Mouse (Mus musculus): ENCODE results near the gene Zbtb7a. TPM values are rescaled to one million over a fixed set of nuclear protein-coding genes. Genes with fewer than 3 reads are reported as not detected.

Zbtb7a gene
- polyA plus RNA-seq, 1 experiment from 2014 or later, result 15.3 TPM

GRCm38 (mm10) chr10:81184765-81185164 lies 49.7 kb downstream of the Zbtb7a start:
- H3K36me3 ChIP-seq, result peaks cover 55% of the 10 kb centered on the region
- 72% methylated on average over 4 of the region's 4 CpGs for WGBS
- H3K4me1 ChIP-seq (replicated peaks), result peaks cover 32% of the 10 kb centered on the region
- H3K9me3 ChIP-seq, result no peaks in the 10 kb centered on the region
- no peak overlapping the region for H3K4me3 ChIP-seq
- H3K27ac ChIP-seq (replicated peaks), result no peak overlapping the region
- H3K9ac ChIP-seq, result no peak overlapping the region
- H3K4me2 ChIP-seq, result no peak overlapping the region
- no peaks in the 10 kb centered on the region for H3K27me3 ChIP-seq
- ATAC-seq (ENCODE audit: low FRiP score, low read depth), result no peak

DNA sequence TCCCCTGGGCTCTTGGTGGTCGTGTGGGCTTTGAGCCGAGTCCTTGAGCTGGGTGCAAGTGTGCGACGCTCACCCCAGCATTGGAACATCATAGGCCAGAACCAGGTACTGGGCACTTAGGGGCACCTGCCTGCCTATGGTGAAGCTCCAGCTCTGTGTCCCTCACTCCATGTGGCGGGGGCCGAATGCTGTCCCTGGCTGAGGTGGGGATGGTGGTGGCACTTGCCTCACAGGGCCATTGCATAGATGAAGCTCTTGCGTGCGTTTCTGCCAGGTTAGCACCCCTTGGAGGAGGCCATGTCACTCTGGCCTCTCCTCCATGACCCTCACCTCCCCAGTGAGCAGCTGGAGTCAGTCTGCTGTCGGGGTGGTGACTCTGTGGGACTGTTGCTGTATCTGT lies 52.1 kb downstream of the Zbtb7a start:
- peaks cover 33% of the 10 kb centered on the region for H3K4me1 ChIP-seq (replicated peaks)
- H3K36me3 ChIP-seq, result peaks cover 38% of the 10 kb centered on the region
- WGBS, result 96% methylated on average over 9 of the region's 9 CpGs
- H3K9me3 ChIP-seq, result no peaks in the 10 kb centered on the region
- H3K27ac ChIP-seq (replicated peaks), result no peak overlapping the region
- H3K4me3 ChIP-seq, result no peak overlapping the region
- H3K27me3 ChIP-seq, result no peaks in the 10 kb centered on the region
- ATAC-seq (ENCODE audit: low FRiP score, low read depth), result no peak
- H3K4me2 ChIP-seq, result no peak overlapping the region
- no peak overlapping the region for H3K9ac ChIP-seq

DNA sequence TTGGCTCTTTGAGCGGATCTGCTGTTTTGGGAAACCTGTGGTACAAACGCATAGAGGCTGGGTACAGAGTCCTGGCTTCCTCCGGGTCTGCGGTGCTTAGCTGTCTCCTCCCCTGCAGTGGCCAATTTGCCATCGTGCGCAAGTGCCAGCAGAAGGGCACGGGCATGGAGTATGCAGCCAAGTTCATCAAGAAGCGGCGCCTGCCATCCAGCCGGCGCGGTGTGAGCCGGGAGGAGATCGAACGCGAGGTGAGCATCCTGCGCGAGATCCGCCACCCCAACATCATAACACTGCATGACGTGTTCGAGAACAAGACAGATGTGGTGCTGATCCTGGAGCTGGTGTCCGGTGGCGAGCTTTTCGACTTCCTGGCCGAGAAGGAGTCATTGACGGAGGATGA lies 54.8 kb downstream of the Zbtb7a start:
- H3K4me3 ChIP-seq, result no peak overlapping the region
- no peaks in the 10 kb centered on the region for H3K9me3 ChIP-seq
- H3K27me3 ChIP-seq, result 0 out of 2 replicates have a peak, but pooled peaks cover 3% of the 10 kb centered on the region
- H3K27ac ChIP-seq (replicated peaks), result no peak overlapping the region
- H3K36me3 ChIP-seq, result peaks cover 27% of the 10 kb centered on the region
- ATAC-seq (ENCODE audit: low FRiP score, low read depth), result no peak
- no peak overlapping the region for H3K4me2 ChIP-seq
- WGBS, result 81% methylated on average over 26 of the region's 26 CpGs
- no peak overlapping the region for H3K9ac ChIP-seq
- peaks cover 35% of the 10 kb centered on the region for H3K4me1 ChIP-seq (replicated peaks)

DNA sequence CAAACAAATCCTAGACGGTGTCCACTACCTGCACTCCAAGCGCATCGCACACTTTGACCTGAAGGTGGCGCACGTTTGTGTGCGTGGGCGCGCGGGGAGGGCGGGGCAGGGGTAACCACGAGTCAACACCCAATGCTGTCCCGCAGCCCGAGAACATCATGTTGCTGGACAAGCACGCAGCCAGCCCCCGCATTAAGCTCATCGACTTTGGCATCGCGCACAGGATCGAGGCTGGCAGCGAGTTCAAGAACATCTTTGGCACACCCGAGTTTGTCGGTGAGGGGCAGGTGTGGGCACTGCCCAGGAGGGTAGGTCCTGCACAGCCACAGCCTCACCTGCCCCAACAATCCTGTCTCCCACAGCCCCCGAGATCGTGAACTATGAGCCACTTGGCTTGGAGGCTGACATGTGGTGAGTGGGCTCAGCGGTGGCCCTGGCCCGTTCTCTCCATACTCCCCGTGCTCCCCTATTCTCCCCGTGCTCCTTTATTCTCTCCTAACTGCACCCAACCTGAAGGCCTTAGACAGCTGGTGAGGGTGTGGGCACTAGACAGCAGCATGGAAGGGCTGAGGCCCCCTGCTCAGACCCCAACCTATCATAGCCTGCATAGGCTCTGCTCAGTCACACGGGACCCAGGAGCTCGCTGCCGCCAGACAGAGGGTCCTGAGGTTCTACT lies 55.4 kb downstream of the Zbtb7a start:
- 71% methylated on average over 31 of the region's 31 CpGs for WGBS
- no peak overlapping the region for H3K4me2 ChIP-seq
- H3K27me3 ChIP-seq, result peaks cover 8% of the 10 kb centered on the region
- no peak for ATAC-seq (ENCODE audit: low FRiP score, low read depth)
- no peak overlapping the region for H3K27ac ChIP-seq (replicated peaks)
- H3K4me1 ChIP-seq (replicated peaks), result peaks cover 30% of the 10 kb centered on the region
- H3K9me3 ChIP-seq, result no peaks in the 10 kb centered on the region
- peaks cover 21% of the 10 kb centered on the region for H3K36me3 ChIP-seq
- no peak overlapping the region for H3K9ac ChIP-seq
- H3K4me3 ChIP-seq, result no peak overlapping the region

GRCm38 (mm10) chr10:81190912-81191321 lies 55.9 kb downstream of the Zbtb7a start:
- Histone ChIP-seq H3K27ac (replicated peaks) (peak overlapping the region; percentile 99; the same call in 1 of the 2 replicates), H3K27me3 (peaks cover 14% of the 10 kb centered on the region)
- 70% methylated on average over 6 of the region's 6 CpGs for WGBS

GRCm38 (mm10) chr10:81191342-81191982 lies 56.4 kb downstream of the Zbtb7a start:
- no peak for ATAC-seq (ENCODE audit: low FRiP score, low read depth)
- Histone ChIP-seq H3K4me2 (peak overlapping the region; percentile 99), H3K9me3 (no peaks in the 10 kb centered on the region), H3K4me3 (no peak overlapping the region), H3K36me3 (peaks cover 17% of the 10 kb centered on the region), H3K27ac (replicated peaks) (peak overlapping the region; percentile 99), H3K4me1 (replicated peaks) (peaks cover 30% of the 10 kb centered on the region), H3K27me3 (peaks cover 16% of the 10 kb centered on the region), H3K9ac (no peak overlapping the region)
- 90% methylated on average over 18 of the region's 18 CpGs for WGBS

More at GRCm38 (mm10) chr10:81190912-81191321, 55.9 kb downstream of the Zbtb7a start:
- H3K9me3 ChIP-seq, result no peaks in the 10 kb centered on the region
- peaks cover 30% of the 10 kb centered on the region for H3K4me1 ChIP-seq (replicated peaks)
- peaks cover 17% of the 10 kb centered on the region for H3K36me3 ChIP-seq
- no peak for ATAC-seq (ENCODE audit: low FRiP score, low read depth)
- H3K9ac ChIP-seq, result no peak overlapping the region
- no peak overlapping the region for H3K4me3 ChIP-seq
- no peak overlapping the region for H3K4me2 ChIP-seq

- Histone ChIP-seq H3K9me3 (no peaks in the 10 kb centered on the region), H3K27ac (replicated peaks) (peak overlapping the region; percentile 99), H3K4me3 (peak overlapping the region; percentile 66), H3K27me3 (peaks cover 24% of the 10 kb centered on the region), H3K4me2 (peak overlapping the region; percentile 99), H3K4me1 (replicated peaks) (peaks cover 30% of the 10 kb centered on the region), H3K36me3 (peaks cover 13% of the 10 kb centered on the region; the same call in 1 of the 2 replicates), H3K9ac (peak overlapping the region; percentile 80)
- peak; percentile 90 for ATAC-seq (ENCODE audit: low FRiP score, low read depth)
- WGBS, result under 1% methylated on average over 76 of the region's 93 CpGs
Observed at GRCm38 (mm10) chr10:81192270-81192967, 57.4 kb downstream of the Zbtb7a start.

- Histone ChIP-seq H3K4me3 (peak overlapping the region; percentile 66), H3K4me2 (peak overlapping the region; percentile 99), H3K27ac (replicated peaks) (peak overlapping the region; percentile 99), H3K36me3 (peaks cover 13% of the 10 kb centered on the region; the same call in 1 of the 2 replicates), H3K4me1 (replicated peaks) (peaks cover 30% of the 10 kb centered on the region), H3K9me3 (no peaks in the 10 kb centered on the region), H3K27me3 (peaks cover 27% of the 10 kb centered on the region), H3K9ac (peak overlapping the region; percentile 80)
- ATAC-seq (ENCODE audit: low FRiP score, low read depth), result peak; percentile 2; the same call in 1 of the 2 replicates
- WGBS, result 3% methylated on average over 19 of the region's 19 CpGs
Observed at GRCm38 (mm10) chr10:81192968-81193501, 58.0 kb downstream of the Zbtb7a start.

DNA sequence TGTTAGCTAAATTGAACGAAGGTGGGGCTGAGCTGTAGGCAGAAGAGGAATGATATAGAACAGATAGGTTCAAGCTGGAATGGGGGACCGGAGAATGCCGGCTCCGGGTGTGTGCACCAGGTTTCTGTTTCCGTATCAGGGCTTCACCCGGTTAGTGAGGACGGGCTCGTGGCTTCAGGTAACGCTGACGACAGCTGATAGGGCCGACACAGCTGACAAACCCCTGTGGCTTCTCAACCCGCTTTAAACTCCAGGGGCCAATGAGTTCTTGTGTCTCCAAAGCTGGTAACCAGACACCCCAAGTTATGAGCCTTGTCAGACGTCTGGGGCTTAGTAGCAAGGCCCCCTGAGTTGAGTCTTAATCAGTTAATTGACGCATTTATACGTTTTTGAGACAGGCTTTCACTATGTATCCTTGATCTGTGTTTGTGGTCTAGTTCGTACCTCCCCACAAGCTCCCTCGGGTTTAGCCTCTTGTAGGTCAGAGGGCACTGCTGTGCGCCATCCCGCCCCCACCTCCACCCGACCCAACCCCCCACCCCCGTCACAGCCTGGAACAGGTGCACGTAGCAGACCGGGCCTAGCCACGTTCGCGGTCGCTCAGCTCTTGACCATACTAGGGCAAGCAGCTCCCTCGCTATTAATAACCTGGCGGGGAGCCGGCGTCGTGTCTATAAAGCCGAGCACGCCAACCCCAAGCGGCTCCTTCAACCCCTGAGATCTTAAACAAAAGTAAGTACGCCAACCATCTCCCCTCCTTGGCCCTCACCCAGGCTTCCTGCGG lies 59.2 kb downstream of the Zbtb7a start:
- Histone ChIP-seq H3K4me3 (no peak overlapping the region), H3K27ac (replicated peaks) (no peak overlapping the region), H3K27me3 (peaks cover 27% of the 10 kb centered on the region), H3K4me1 (replicated peaks) (peaks cover 30% of the 10 kb centered on the region), H3K9me3 (no peaks in the 10 kb centered on the region), H3K9ac (peak overlapping the region; percentile 32; the same call in 1 of the 2 replicates), H3K36me3 (peaks cover 7% of the 10 kb centered on the region; the same call in 1 of the 2 replicates), H3K4me2 (0 out of 2 replicates have a peak overlapping the region, but pooled peaks have one; percentile 18)
- WGBS, result 16% methylated on average over 37 of the region's 37 CpGs
- no peak for ATAC-seq (ENCODE audit: low FRiP score, low read depth)

DNA sequence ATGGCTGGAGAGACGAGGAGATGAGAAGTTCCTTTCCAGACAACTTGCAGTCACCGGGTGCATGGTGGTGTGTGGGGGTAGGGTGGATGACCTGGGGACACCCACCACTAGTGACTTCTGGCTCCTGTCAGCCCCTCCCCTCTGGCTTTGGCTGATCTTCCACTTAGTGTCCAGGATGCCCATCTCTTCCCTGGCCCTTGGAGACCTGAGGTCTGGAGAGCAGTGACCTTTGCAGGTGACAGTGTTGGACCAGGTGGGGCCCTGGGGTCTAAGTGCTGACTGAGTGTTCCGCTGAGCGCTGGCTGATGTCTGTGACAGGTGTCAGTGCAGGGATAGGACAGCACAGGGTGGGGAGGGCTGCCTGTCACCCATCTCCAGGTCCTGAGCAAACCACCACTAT lies 60.3 kb downstream of the Zbtb7a start:
- 79% methylated on average over 4 of the region's 4 CpGs for WGBS
- H3K27me3 ChIP-seq, result peaks cover 27% of the 10 kb centered on the region
- H3K27ac ChIP-seq (replicated peaks), result no peak overlapping the region
- no peak for ATAC-seq (ENCODE audit: low FRiP score, low read depth)
- no peaks in the 10 kb centered on the region for H3K9me3 ChIP-seq
- no peak overlapping the region for H3K9ac ChIP-seq
- H3K36me3 ChIP-seq, result peaks cover 5% of the 10 kb centered on the region; the same call in 1 of the 2 replicates
- H3K4me1 ChIP-seq (replicated peaks), result peaks cover 30% of the 10 kb centered on the region
- H3K4me2 ChIP-seq, result no peak overlapping the region
- no peak overlapping the region for H3K4me3 ChIP-seq

GRCm38 (mm10) chr10:81196470-81197065 lies 61.5 kb downstream of the Zbtb7a start:
- H3K9me3 ChIP-seq, result no peaks in the 10 kb centered on the region
- ATAC-seq (ENCODE audit: low FRiP score, low read depth), result no peak
- H3K4me3 ChIP-seq, result no peak overlapping the region
- H3K9ac ChIP-seq, result no peak overlapping the region
- no peak overlapping the region for H3K27ac ChIP-seq (replicated peaks)
- H3K36me3 ChIP-seq, result no peaks in the 10 kb centered on the region
- 70% methylated on average over 11 of the region's 11 CpGs for WGBS
- H3K27me3 ChIP-seq, result peaks cover 27% of the 10 kb centered on the region
- peaks cover 26% of the 10 kb centered on the region for H3K4me1 ChIP-seq (replicated peaks)
- no peak overlapping the region for H3K4me2 ChIP-seq

Measured in hindbrain, embryonic 15.5 days (tissue).